Comparison of ENCODE assay signal across 24 mouse cellular contexts in genomic region chr7:72051759-72052158, GRCm38 (mm10).
"Had no signal": no experiment of that assay in that cellular context is flagged by ENCODE, and none has a peak within 500 bp of the region (broad histone marks: within the 10 kb centered on the region; RNA-seq: fewer than 3 reads in every experiment).

No protein-coding gene starts in this region.

- H3K4me3 ChIP-seq: layer of hippocampus, adult 2 months; limb, embryonic 12.5 days; limb, embryonic 15.5 days; megakaryocyte, embryonic 14.5 days; midbrain, embryonic 10.5 days; midbrain, embryonic 13.5 days; myocyte; neural tube, embryonic 13.5 days; stomach, embryonic 15.5 days had no signal

- H3K27ac ChIP-seq: kidney, postnatal 0 days; layer of hippocampus, adult 2 months; limb, embryonic 12.5 days; limb, embryonic 15.5 days; liver, embryonic 14.5 days; midbrain, embryonic 10.5 days; midbrain, embryonic 13.5 days; neural tube, embryonic 13.5 days; stomach, embryonic 15.5 days had no signal

- ATAC-seq: liver, postnatal 0 days; midbrain, embryonic 13.5 days; midbrain, embryonic 16.5 days had no signal

- H3K4me2 ChIP-seq: limb, embryonic 12.5 days; limb, embryonic 15.5 days; liver, embryonic 11.5 days; lung, embryonic 14.5 days; midbrain, embryonic 13.5 days; neural tube, embryonic 13.5 days; stomach, embryonic 15.5 days had no signal

- H3K27me3 ChIP-seq: limb, embryonic 12.5 days; limb, embryonic 15.5 days; megakaryocyte, embryonic 14.5 days; midbrain, embryonic 13.5 days; neural tube, embryonic 13.5 days; stomach, embryonic 15.5 days had no signal

- H3K4me1 ChIP-seq: limb, embryonic 12.5 days; limb, embryonic 15.5 days; megakaryocyte, embryonic 14.5 days; midbrain, embryonic 10.5 days; midbrain, embryonic 13.5 days; neural tube, embryonic 13.5 days; stomach, embryonic 15.5 days had no signal

- H3K36me3 ChIP-seq: limb, embryonic 12.5 days; limb, embryonic 15.5 days; midbrain, embryonic 10.5 days; midbrain, embryonic 13.5 days; neural tube, embryonic 13.5 days; stomach, embryonic 15.5 days had no signal

- H3K9me3 ChIP-seq: limb, embryonic 12.5 days; limb, embryonic 15.5 days; megakaryocyte, embryonic 14.5 days; midbrain, embryonic 10.5 days; midbrain, embryonic 13.5 days; neural tube, embryonic 13.5 days; stomach, embryonic 15.5 days had no signal

- H3K9ac ChIP-seq: limb, embryonic 12.5 days; limb, embryonic 15.5 days; liver, embryonic 14.5 days; liver, postnatal 0 days; lung, embryonic 14.5 days; midbrain, embryonic 13.5 days; neural tube, embryonic 13.5 days; stomach, embryonic 15.5 days had no signal

- DNase-seq: kidney, postnatal 25 days; layer of hippocampus, adult 9-11 months; left cerebral cortex, postnatal 4 days; liver, postnatal 0 days; lung, embryonic 14.5 days; lung, postnatal 10 days; lung, postnatal 36 days; retina, postnatal 1 day; right cerebral cortex, postnatal 25 days; spleen, adult 18-20 months; thymus, postnatal 25 days had no signal
